Mouse (Mus musculus): ENCODE results near the gene Ubash3b.

- TF ChIP-seq EP300 (IDR thresholded peaks at IDR 0.05; ENCODE audit: insufficient read depth, low read depth, low read length) (no peak), POLR2A (IDR thresholded peaks at IDR 0.05; ENCODE audit: insufficient read depth, low read length) (no peak), CTCF (IDR thresholded peaks at IDR 0.05; ENCODE audit: low read depth, low read length) (no peak)
These were observed 841 bp downstream of the Ubash3b start for GRCm38 (mm10) chr9:41160536-41161176.
